16 mouse cellular contexts compared by ENCODE assay signal in genomic region chr10:64275143-64275542, GRCm38 (mm10).
DNase-seq lines count a peak whose midpoint lies in the region; ATAC-seq and TF ChIP-seq lines count a peak whose summit lies in the region.
"Had no signal": no experiment of that assay in that cellular context is flagged by ENCODE, and none has a peak within 500 bp of the region (broad histone marks: within the 10 kb centered on the region; RNA-seq: fewer than 3 reads in every experiment).

No protein-coding gene starts in this region.

- no peak overlapping the region for H3K4me3 ChIP-seq in heart, postnatal 0 days (ENCODE audit: low read depth, low read length)
- no peak overlapping the region for H3K4me3 ChIP-seq in lung, embryonic 14.5 days (ENCODE audit: low read depth, low read length)
- H3K4me3 ChIP-seq: forebrain, embryonic 12.5 days; liver, embryonic 12.5 days; midbrain, embryonic 12.5 days; myocyte had no signal

- no peak overlapping the region for H3K4me2 ChIP-seq in heart, postnatal 0 days (ENCODE audit: low read depth, low read length)
- H3K4me2 ChIP-seq in lung, embryonic 14.5 days: no peak overlapping the region
- H3K4me2 ChIP-seq: forebrain, embryonic 12.5 days; liver, embryonic 12.5 days; midbrain, embryonic 12.5 days had no signal

- no peak overlapping the region for H3K27ac ChIP-seq in heart, postnatal 0 days (ENCODE audit: low read depth)
- no peak overlapping the region for H3K27ac ChIP-seq in lung, embryonic 14.5 days (ENCODE audit: low read depth)
- H3K27ac ChIP-seq: forebrain, embryonic 12.5 days; liver, embryonic 12.5 days; midbrain, embryonic 12.5 days had no signal

- no peak overlapping the region for H3K9ac ChIP-seq in heart, postnatal 0 days (replicated peaks; ENCODE audit: low read depth, low read length)
- H3K9ac ChIP-seq in lung, embryonic 14.5 days: no peak overlapping the region
- H3K9ac ChIP-seq: forebrain, embryonic 12.5 days; liver, embryonic 12.5 days; midbrain, embryonic 12.5 days had no signal

- no peak for TF ChIP-seq EP300 in heart, postnatal 0 days (IDR thresholded peaks at IDR 0.05; ENCODE audit: low read depth)

- H3K36me3 ChIP-seq in heart, postnatal 0 days (replicated peaks; ENCODE audit: control insufficient read depth, insufficient read depth, low read length): 0 out of 2 replicates have a peak, but pooled peaks cover 3% of the 10 kb centered on the region
- no peaks in the 10 kb centered on the region for H3K36me3 ChIP-seq in lung, embryonic 14.5 days (ENCODE audit: insufficient read depth)
- H3K36me3 ChIP-seq: forebrain, embryonic 12.5 days; liver, embryonic 12.5 days; midbrain, embryonic 12.5 days had no signal

- ATAC-seq in heart, postnatal 0 days (ENCODE audit: insufficient read depth, low read depth): no peak
- no peak for ATAC-seq in lung, embryonic 14.5 days (ENCODE audit: insufficient read depth)
- ATAC-seq: liver, embryonic 12.5 days had no signal

- 55% methylated on average over 1 of the region's 1 CpGs for WGBS in heart, postnatal 0 days
- WGBS in lung, embryonic 14.5 days: 67% methylated on average over 1 of the region's 1 CpGs

- peak; percentile 3; the same call in 1 of the 2 replicates for TF ChIP-seq CTCF in heart, postnatal 0 days (IDR thresholded peaks at IDR 0.05; ENCODE audit: low read depth)
- 0 out of 2 replicates have a peak, but pooled peaks have one; percentile 7 for TF ChIP-seq CTCF in lung, embryonic 14.5 days (IDR thresholded peaks at IDR 0.05; ENCODE audit: low read depth)

- 0 out of 2 replicates have a peak, but pooled peaks cover 5% of the 10 kb centered on the region for H3K9me3 ChIP-seq in heart, postnatal 0 days (replicated peaks; ENCODE audit: control insufficient read depth, low read length)
- no peaks in the 10 kb centered on the region for H3K9me3 ChIP-seq in lung, embryonic 14.5 days (ENCODE audit: low read depth, low read length)
- H3K9me3 ChIP-seq: forebrain, embryonic 12.5 days; liver, embryonic 12.5 days; midbrain, embryonic 12.5 days had no signal

- H3K4me1 ChIP-seq in heart, postnatal 0 days (ENCODE audit: control insufficient read depth, insufficient read depth): peaks cover 5% of the 10 kb centered on the region; the same call in 1 of the 2 replicates
- no peaks in the 10 kb centered on the region for H3K4me1 ChIP-seq in lung, embryonic 14.5 days (ENCODE audit: insufficient read depth)
- H3K4me1 ChIP-seq: forebrain, embryonic 12.5 days; liver, embryonic 12.5 days; midbrain, embryonic 12.5 days had no signal

- DNase-seq in cerebellum, adult 9-10 months: peak; percentile 35
- no peak for DNase-seq in cerebellum, adult 9-11 months
- no peak for DNase-seq in heart, postnatal 0 days (ENCODE audit: low spot score)
- DNase-seq in heart, postnatal 4 days: no peak
- DNase-seq in lung, embryonic 14.5 days: peak; percentile 27
- DNase-seq in lung, postnatal 10 days: no peak
- peak; percentile 54 for DNase-seq in brain, adult 2 months (ENCODE audit: low read depth, low spot score)
- no peak for DNase-seq in ovary, postnatal 14 days (ENCODE audit: low spot score)
- DNase-seq: kidney, adult 2 months; kidney, postnatal 25 days; right cerebral cortex, adult 18-20 months; thymus, postnatal 14 days had no signal

- H3K27me3 ChIP-seq in heart, postnatal 0 days (ENCODE audit: control insufficient read depth, insufficient read depth, low read length): no peaks in the 10 kb centered on the region
- no peaks in the 10 kb centered on the region for H3K27me3 ChIP-seq in lung, embryonic 14.5 days (ENCODE audit: insufficient read depth, low read length)
- H3K27me3 ChIP-seq: forebrain, embryonic 12.5 days; liver, embryonic 12.5 days; midbrain, embryonic 12.5 days had no signal

Comparison
In these comparisons a context has a peak if more than half of its experiments do, and no peak if none do; other contexts are left out.
1. DNase-seq: peak in cerebellum, adult 9-10 months (single experiment), lung, embryonic 14.5 days (single experiment) and brain, adult 2 months (single experiment); none in cerebellum, adult 9-11 months (single experiment), heart, postnatal 0 days (single experiment), heart, postnatal 4 days (single experiment), lung, postnatal 10 days (single experiment) and ovary, postnatal 14 days (single experiment).